Mouse (Mus musculus): ENCODE data around the gene Olfr547.
"Not testable (repeated sequence)": the region's sequence is repeated elsewhere in the genome, so short reads cannot be mapped to it uniquely, and the experiment has no call there.

Gene Olfr547

DNA sequence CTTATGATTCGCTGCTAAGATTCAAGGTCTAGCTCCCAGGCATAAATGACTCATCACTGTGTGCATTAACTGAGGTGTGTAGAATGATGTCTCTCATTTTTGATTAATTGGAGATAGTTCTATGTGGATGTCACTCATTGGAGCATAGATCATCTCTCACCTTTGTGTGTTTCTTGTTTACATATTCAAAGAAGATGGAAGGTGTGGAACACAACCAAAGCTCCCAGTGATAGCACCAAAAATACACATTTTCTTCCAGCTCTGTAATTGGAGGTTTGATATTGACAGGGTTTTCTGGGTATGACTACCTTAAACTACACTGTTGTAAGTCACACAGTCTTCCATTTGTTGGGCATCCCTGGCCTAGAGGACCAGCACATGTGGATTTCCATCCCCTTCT is at the start of gene Olfr547:
Gene Olfr547 (plus strand): TSS at position 301 of the 400 bp plus-strand sequence.
- no peak for DNase-seq

DNA sequence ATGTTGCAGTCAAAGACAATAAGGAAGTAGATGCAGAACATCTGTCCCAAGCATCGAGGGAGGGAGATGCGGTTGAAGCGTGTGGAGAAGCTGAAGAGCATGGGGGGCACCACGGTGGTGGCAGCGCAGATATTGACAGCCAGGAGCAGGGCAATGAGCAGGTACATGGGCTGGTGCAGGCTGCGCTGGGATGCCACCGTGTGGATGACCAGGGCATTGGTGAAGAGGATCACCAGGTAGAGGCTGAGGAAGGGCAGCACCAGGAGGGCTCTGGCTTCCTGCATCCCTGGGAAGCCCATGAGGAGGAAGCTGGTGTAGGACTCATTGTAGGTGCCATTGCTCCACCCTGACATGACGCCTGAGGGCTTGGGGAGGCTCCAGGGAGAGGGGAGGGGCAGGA is 49.8 kb upstream of the Olfr547 start:
- DNase-seq: not testable (repeated sequence)

GRCm38 (mm10) chr7:102486105-102486504 is 48.4 kb upstream of the Olfr547 start:
- no peak for DNase-seq

DNA sequence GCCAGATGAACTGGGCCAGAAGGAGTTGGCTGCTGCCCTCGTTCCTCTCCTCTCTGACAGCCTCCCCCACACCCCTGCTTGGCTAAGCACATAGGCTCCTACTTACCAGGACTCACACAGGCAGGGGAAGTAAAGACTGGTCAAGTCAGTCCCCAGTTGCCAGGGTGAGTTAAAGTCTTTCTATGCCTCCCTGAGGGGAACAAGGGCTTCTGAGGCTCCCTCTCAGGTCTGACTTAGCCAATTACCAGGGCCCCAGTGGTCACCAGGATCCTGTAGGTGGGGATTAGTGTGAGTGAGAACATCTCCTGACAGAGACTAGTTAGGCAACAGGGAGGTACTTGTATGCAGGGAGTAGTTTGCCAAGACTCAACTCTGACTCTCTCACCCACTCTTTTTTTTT is 46.4 kb upstream of the Olfr547 start, which contains the start of gene Olfr544:
Gene Olfr544 (minus strand): TSS at position 153 of the 400 bp plus-strand sequence.
- DNase-seq: no peak

- DNase-seq: not testable (repeated sequence)
Measured at GRCm38 (mm10) chr7:102494416-102494815, 40.1 kb upstream of the Olfr547 start.

DNA sequence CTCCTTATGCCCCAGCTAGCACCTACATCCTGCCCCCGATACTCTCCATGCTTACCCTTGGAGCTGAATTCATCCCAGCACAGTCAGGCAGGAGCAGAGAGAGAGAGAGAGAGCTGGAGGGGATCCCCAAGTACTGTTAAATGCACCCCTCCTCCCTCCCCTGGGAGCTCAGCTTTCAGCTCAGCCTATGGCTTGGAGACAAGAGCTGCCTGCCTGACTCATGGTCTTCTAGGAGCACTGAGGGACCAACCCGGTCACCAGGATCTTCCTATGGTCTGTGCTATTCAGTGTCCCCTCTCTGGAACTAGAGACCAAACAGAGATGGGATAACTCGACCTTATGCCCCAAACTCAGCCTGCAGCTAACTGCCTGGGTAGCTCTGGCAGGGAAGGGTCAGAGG is 35.1 kb upstream of the Olfr547 start, which contains the start of gene Olfr545:
Gene Olfr545 (minus strand): TSS at position 101 of the 400 bp plus-strand sequence.
- DNase-seq: no peak

DNA sequence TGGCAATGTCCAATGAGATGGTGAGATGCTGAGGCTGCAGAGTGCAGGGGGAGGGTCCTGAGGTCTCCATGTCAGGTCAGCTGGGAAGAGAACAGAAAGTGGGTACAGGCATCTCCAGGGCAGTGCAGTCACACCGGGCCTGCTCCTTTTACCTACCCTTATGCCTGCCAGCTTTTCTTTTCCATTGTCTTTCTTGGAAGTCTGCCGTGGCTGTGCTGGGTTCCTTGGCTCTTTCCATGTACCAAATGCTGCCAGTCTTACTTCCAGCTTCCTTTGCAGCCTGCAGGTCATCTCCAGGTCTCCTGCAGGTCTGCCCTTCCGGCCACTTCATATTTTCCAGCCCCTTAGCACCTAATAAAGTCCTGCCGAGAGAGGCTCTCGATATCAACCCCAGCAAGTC is 32.6 kb upstream of the Olfr547 start:
- DNase-seq: peak; percentile 46 to 65

DNA sequence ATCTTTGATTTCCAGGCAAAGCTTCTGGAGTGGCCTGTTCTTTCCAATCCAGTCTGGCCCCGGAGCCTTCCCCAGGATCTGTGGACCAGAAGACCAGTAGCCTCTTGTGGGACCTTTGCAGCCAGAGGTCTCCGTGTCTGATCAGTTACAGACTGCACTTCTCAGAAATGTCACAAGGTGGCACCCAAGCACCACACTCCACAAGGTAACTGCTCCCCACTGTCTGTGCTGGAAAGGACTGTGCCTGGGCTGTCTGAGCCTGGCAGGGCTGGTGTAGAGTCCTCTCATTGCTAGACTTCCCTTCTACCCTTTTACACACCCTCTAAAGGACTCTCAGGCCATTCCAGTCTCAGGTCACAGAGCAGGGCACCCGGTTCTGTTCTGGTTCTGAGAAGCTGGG is 27.7 kb upstream of the Olfr547 start:
- DNase-seq: peak; percentile 89 to 90

DNA sequence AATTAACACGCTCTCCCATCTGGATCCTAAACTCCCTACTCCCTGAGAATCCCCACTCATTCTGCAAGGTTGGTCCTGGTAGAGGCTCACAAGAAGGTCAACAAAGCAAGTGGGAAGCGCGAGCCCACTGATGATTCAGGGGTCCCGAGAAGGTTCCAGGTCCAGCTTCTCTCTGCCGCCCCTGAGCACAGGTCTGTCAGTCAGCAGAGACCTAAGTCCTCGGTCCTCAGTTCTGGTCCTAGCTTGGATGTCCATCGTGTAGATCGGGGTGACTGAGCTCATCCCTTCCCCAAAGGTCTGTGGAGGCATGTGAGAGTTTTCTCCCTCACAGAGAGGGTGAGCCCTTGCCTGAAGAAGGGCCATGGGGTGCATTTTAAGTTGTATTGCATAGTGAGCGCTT is 26.5 kb upstream of the Olfr547 start:
- DNase-seq: no peak

DNA sequence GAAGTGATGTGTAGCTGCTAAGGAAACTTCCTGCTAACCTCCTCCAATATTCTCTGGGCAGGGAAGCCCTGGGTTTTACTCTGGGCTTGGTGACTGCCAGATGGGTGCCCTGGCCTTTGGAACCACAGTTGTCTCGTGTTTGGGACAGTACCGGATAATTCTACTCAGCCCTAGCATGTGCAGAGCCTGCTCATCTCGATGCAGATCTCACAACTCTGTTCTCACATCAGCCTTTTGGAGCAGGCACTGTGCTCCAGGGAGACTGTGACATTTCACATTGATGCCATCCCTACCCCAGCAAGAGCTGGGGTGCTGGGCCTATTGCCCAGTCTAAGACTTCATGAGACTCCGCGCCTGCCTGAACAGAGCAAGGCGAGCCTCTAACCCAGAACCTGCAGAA is 25.9 kb upstream of the Olfr547 start:
- DNase-seq: no peak

- no peak for DNase-seq
Measured at GRCm38 (mm10) chr7:102509726-102510125, 24.8 kb upstream of the Olfr547 start.

GRCm38 (mm10) chr7:102511927-102512326 is 22.6 kb upstream of the Olfr547 start:
- no peak for DNase-seq

DNA sequence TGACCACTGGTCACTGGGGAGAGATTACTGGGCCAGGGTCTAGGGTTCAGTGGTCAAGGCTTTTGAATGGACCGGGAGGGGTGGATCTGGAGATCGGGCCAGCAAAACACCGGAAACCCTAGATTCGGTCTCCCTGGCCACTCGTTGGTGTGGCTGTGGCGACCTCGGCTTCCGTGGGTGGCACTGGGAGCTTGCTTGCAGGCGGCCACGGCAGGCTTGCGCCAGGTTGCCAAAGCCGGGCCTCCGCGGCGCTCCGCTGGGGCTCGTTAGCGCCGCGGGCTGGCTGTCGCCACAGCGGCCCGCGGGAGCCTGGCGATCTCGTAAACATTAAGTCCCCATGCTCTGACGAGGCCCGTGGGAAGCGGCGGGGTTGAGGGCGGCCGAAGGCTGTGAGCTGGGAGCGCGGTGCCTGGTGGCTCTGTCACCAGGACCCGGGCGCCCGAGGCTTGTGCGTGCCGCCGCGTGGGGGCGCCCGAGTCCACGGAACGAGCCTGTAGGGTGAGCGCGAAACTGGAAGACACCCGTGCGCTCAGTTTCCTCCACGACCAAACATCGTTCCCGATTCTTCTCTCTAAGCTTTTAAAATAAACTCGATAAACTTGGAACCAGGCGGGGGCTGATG is 21.6 kb upstream of the Olfr547 start:
- peak; percentile 96 to 97 for DNase-seq

DNA sequence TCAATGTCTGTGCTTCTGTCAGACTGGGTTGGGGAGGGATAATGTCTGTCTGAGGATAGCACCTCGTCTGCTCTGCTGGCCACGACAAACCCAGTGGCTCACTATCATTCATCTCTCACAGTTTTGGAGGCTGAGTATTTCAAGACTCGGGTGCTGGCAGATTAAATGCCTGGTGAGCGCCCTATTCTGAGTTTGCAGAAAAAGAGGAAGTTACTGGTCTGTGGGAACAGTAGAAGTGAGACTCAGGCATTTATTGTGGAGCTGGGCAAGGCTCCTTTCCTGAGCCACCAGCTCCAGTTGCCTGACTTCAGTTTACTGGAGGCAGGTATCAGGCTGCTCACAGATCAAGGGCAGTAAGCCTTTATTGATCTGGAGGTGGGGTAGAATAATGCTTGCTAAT is 20.4 kb upstream of the Olfr547 start:
- no peak for DNase-seq

DNA sequence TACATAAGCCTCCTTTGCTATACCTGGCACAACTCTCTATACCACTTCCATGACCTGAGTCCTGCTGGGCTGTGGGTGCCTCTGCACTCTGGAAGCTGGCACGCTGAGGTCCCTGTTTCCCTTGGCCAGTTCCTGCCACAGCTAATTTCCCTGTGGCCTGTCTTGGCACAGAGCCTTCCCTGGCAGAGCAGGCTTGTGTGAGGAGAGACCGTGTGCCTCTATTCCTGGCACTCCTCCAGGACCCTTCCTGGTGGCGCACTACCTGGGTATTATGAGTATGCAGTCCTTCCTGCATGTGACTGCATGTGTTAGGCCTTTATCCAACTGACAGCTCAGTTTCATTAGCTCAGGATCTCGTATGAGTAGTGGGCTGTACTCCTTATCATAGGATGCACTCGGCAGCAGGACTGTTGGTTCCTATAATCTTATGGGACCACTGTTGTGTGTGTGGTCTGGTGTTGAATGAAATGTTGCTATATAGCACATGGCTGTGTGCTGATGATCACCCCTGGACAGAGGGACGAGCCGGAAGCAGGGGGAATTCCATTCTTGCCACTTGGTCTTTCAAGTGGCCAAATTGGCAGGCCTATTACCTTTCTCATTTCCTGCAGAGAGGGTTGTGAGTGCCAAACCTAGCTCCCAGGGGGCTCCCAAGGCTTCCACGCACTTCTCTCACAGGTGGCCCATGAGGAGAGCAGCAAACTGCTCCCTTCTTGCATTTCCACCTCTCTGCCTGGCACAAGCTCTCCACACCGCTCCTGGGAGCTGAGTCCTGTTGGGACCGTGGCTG is 18.1 kb upstream of the Olfr547 start:
- DNase-seq: peak; percentile 82

DNA sequence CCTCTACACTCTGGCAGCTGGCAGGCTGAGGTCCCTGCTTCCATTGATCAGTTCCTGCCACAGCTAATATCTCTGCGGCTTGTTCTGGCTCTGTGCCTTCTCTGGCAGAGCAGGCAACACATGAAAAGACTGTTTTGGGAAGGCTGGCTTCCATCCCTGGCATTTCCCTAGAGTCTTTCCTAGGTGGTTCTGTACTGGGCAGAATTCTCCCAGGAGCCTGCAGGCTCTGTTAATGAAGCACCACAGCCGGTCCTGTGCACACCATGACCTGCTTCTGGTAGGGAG is 17.6 kb upstream of the Olfr547 start:
- DNase-seq: peak; percentile 38 to 41

DNA sequence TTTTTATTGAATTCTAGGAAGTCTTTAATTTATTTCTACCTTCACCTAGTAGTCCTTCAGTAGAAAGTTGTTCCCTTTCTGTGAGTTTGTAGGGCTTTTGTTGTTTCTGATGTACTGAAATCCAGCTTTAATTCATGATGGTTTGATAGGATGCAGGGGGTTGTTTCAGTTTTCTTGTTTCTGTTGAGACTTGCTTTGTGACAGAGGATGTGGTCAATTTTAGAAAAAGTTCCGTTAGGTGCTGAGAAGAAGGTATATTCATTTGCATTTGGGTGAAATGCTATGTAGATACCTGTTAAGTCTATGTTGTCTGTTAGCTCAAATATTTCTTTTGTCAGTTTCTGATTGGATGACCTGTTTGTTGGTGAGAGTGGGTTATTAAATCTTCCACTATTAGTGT is 5.5 kb upstream of the Olfr547 start:
- DNase-seq: no peak

GRCm38 (mm10) chr7:102540596-102540995 is 6.0 kb downstream of the Olfr547 start, which contains the start of gene Olfr548-ps1:
Gene Olfr548-ps1, plus strand, starts transcription at chr7:102540896.
- DNase-seq: no peak

- no peak for DNase-seq
Measured at GRCm38 (mm10) chr7:102541251-102541650, 6.7 kb downstream of the Olfr547 start.

DNA sequence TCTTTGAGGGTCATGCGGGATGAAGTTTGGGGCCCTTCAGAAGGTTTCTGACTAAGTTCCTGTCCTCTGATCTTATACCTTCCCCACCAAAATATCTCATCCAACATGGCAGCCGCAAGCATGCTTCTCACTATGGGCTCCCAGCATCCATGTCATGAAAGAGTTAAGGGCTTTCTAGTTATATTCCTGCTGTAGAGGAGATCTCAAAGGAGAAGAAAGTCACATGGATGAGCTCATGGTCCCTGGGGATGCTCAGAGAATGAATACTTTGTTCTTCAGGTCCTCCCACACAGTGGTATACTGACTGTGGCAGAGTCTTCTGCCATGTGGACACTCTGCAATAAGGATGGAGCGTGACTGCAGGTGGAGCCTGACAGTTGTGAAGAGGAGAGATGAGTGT is 15.0 kb downstream of the Olfr547 start, which contains the start of gene Olfr549:
Gene Olfr549 (plus strand): TSS at position 301 of the 400 bp plus-strand sequence.
- no peak for DNase-seq

DNA sequence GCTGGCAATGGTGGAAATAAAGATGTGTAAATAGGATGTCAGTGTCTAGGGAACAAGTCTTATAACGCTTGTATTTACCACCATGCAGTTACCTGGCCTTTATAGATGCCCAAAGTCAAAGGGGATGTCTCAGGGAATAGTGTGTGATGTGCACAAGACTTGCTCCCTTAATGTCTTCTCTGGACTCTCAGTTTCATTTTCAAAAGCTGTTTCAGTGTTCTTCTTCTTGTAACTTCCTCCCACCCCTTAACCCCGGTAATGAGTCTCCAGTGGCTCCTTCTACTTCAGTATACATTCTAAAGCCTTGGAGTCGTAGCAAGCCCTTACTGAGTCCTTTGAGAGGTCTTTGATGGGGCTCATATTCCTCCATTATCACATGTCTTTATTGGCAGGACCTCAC is 18.7 kb downstream of the Olfr547 start:
- DNase-seq: no peak

DNA sequence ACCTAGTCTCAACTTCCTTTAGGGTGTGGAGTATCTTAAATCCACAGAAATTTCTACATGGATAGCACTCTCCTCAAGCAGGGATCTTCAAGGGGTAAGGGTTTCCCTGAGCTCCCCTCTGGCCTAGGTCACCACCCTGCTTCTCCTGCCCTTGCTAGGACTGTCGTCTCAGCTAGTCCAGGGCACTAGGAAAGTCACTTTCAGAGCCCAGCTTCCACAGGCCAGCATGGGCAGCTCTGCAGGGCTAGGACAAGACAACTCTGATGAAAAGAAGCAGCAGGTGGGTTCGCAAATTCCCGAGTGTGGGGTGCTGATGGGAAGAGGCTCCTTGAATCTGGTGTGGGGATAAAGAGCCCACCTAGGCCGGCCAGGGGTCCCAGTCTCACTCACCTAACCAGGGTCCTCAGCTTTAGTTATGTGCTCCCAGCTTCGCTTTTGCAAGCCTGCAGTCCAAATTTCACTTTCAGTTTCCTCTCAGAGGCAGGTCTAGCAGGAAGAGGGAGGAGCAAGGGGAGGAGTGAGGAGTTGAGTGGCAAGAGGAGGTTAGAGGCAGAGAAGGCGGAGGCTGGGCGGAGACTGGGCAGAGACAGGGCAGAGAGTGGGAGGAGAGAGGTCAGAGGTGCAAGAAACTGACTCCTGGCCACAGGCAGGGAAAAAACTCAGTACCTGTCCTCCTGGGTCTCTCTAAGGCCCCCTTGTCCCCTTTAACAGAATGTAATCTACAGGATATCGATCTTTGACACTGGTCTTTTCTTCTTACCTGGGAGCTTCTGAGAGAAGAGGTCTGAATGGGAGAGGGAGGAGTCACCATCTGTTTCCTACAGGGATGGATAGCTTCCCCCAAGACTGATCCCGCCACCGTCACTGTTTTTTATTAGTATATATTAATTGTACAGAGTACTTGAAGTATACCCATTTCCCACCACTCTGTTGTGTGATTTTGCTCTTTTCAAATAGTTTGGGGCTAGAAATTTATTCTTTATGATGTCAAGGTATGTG is 30.7 kb downstream of the Olfr547 start, which contains the start of gene Trim21:
Gene Trim21 (minus strand): TSS at position 488 of the 999 bp plus-strand sequence.
- DNase-seq: peak; percentile 57 to 61

GRCm38 (mm10) chr7:102566219-102566618 is 31.7 kb downstream of the Olfr547 start:
- no peak for DNase-seq

Measured in cerebellum, postnatal 14 days (tissue).